Mouse (Mus musculus): ENCODE measurements around the gene Acer1.

DNA sequence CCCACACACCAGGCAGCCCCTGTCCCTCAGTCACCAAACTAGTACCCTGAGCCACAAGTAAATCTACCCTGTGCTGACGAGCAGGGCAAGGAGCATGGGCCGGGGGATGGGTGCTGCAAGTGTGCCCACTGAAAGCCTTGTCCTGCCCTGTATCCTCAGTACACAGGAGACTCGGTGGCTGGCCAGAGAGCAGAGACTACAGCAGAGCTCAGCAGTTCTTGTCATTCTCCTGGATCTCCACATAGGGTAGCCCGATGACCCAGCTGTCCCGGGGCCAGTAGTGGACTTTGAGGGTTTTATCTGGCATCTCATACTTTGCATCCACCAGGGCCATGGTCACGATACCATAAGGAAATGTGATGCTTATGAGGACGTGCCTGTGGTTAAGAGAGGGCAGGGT lies 27.1 kb downstream of the Acer1 start:
- TF ChIP-seq CTCF (IDR thresholded peaks at IDR 0.05; ENCODE audit: low read depth) (no peak), EP300 (IDR thresholded peaks at IDR 0.05; ENCODE audit: low read depth) (no peak)
